Mouse (Mus musculus) adrenal gland, postnatal 10 days (tissue): ENCODE data around the gene Pkn3. TPM values are rescaled to one million over a fixed set of nuclear protein-coding genes. Genes with fewer than 3 reads are reported as not detected.
"Not testable (repeated sequence)": the region's sequence is repeated elsewhere in the genome, so short reads cannot be mapped to it uniquely, and the experiment has no call there.

Source experiments
- DNase-seq: peaks from one replicate; pipeline ENCODE4 v3.0.0; 2021; ENCODE audit warnings: mixed read lengths
- total RNA-seq, 2 experiments: library from RNA; stranded (reverse); gene quantifications; 2 replicates each; pipeline ENCODE4 v1.2.3; 2021

Pkn3 gene
- total RNA-seq, 2 experiments from 2014 or later: 6.3 to 10.1 TPM

- peak; percentile 74 for DNase-seq
These were observed 18.5 kb downstream of the Pkn3 start for GRCm38 (mm10) chr2:30095882-30096527.

GRCm38 (mm10) chr2:30100214-30100613 lies 22.7 kb downstream of the Pkn3 start:
- no peak for DNase-seq

- DNase-seq: peak; percentile 70
These were observed 28.9 kb downstream of the Pkn3 start for GRCm38 (mm10) chr2:30106364-30106763.

GRCm38 (mm10) chr2:30107646-30108045 lies 30.2 kb downstream of the Pkn3 start:
- DNase-seq: peak; percentile 63

GRCm38 (mm10) chr2:30108260-30108659 lies 30.8 kb downstream of the Pkn3 start:
- no peak for DNase-seq

- no peak for DNase-seq
These were observed 34.0 kb downstream of the Pkn3 start for GRCm38 (mm10) chr2:30111500-30111899.

GRCm38 (mm10) chr2:30112564-30112963 lies 35.1 kb downstream of the Pkn3 start:
- no peak for DNase-seq

GRCm38 (mm10) chr2:30119641-30120051 lies 42.2 kb downstream of the Pkn3 start:
- no peak for DNase-seq

- no peak for DNase-seq
These were observed 42.8 kb downstream of the Pkn3 start for GRCm38 (mm10) chr2:30120269-30120668.

- DNase-seq: no peak
These were observed 45.3 kb downstream of the Pkn3 start for GRCm38 (mm10) chr2:30122766-30123165.

GRCm38 (mm10) chr2:30123729-30124471 lies 46.4 kb downstream of the Pkn3 start:
- no peak for DNase-seq

- DNase-seq: peak; percentile 98
These were observed 47.2 kb downstream of the Pkn3 start, which contains the start of gene Zer1 for GRCm38 (mm10) chr2:30124472-30125274. Gene Zer1 (minus strand): TSS chr2:30124585.

GRCm38 (mm10) chr2:30128789-30129188 lies 51.3 kb downstream of the Pkn3 start:
- DNase-seq: no peak

GRCm38 (mm10) chr2:30130156-30130555 lies 52.7 kb downstream of the Pkn3 start:
- DNase-seq: no peak

- not testable (repeated sequence) for DNase-seq
These were observed 53.8 kb downstream of the Pkn3 start for GRCm38 (mm10) chr2:30131240-30131639.

GRCm38 (mm10) chr2:30132801-30133612 lies 55.5 kb downstream of the Pkn3 start:
- DNase-seq: peak; percentile 71

- DNase-seq: peak; percentile 99
These were observed 56.3 kb downstream of the Pkn3 start, which contains the start of gene Tbc1d13 for GRCm38 (mm10) chr2:30133613-30134377. Gene Tbc1d13 (plus strand): TSS chr2:30133746.

- DNase-seq: peak; percentile 40
These were observed 56.9 kb downstream of the Pkn3 start for GRCm38 (mm10) chr2:30134378-30134711.

- no peak for DNase-seq
These were observed 57.6 kb downstream of the Pkn3 start for GRCm38 (mm10) chr2:30134928-30135620.

GRCm38 (mm10) chr2:30136458-30136857 lies 59.0 kb downstream of the Pkn3 start:
- DNase-seq: no peak

GRCm38 (mm10) chr2:30140021-30140420 lies 62.5 kb downstream of the Pkn3 start:
- DNase-seq: not testable (repeated sequence)
